Mouse (Mus musculus) limb, embryonic 14.5 days (tissue): Measurements from ENCODE around the gene Nme7. TPM values are rescaled to one million over a fixed set of nuclear protein-coding genes. Genes with fewer than 3 reads are reported as not detected.

Experiments
- ATAC-seq: fragments of 200-750 bp; cut with Nextera tagmentation; 2 replicates; pipeline ENCODE4 v1.8.0; 2017; ENCODE audit warnings: low read depth, moderate number of reproducible peaks, moderate TSS enrichment; ENCODE audit not compliant: low FRiP score
- DNase-seq: peaks from one replicate; pipeline ENCODE4 v3.0.0-alpha.2; 2015; ENCODE audit warnings: low spot score
- H3K27ac ChIP-seq: fragments of 300-500 bp; sonication (generic); replicated peaks from 2 replicates; pipeline ENCODE4 v1.5.1; 2014; ENCODE audit warnings: low read depth, mild to moderate bottlenecking, low read length, moderate library complexity, mixed read lengths
- H3K27me3 ChIP-seq: fragments of 300-500 bp; sonication (generic); 2 replicates; pipeline ENCODE4 v1.6.1; 2014; ENCODE audit warnings: low read length, mixed read lengths; ENCODE audit not compliant: control insufficient read depth, insufficient read depth
- H3K36me3 ChIP-seq: fragments of 300-500 bp; sonication (generic); 2 replicates; pipeline ENCODE4 v1.6.1; 2014; ENCODE audit warnings: mild to moderate bottlenecking, low read length, moderate library complexity, mixed read lengths; ENCODE audit not compliant: control insufficient read depth, insufficient read depth
- H3K4me1 ChIP-seq: fragments of 300-500 bp; sonication (generic); 2 replicates; pipeline ENCODE4 v1.6.1; 2014; ENCODE audit warnings: antibody characterized with exemption, low read length, mixed read lengths; ENCODE audit not compliant: control insufficient read depth, insufficient read depth
- H3K4me2 ChIP-seq: fragments of 300-500 bp; sonication (generic); replicated peaks from 2 replicates; pipeline ENCODE4 v1.6.1; 2014; ENCODE audit warnings: low read depth, mild to moderate bottlenecking, low read length, moderate library complexity; ENCODE audit not compliant: severe bottlenecking
- H3K4me3 ChIP-seq: fragments of 300-500 bp; sonication (generic); replicated peaks from 2 replicates; pipeline ENCODE4 v1.5.1; 2014; ENCODE audit warnings: low read length
- H3K9ac ChIP-seq: fragments of 300-500 bp; sonication (generic); 2 replicates; pipeline ENCODE4 v1.6.1; 2014; ENCODE audit warnings: mild to moderate bottlenecking, low read depth, low read length, moderate library complexity; ENCODE audit not compliant: severe bottlenecking
- H3K9me3 ChIP-seq: fragments of 300-500 bp; sonication (generic); 2 replicates; pipeline ENCODE4 v1.6.1; 2016; ENCODE audit warnings: low read length; ENCODE audit not compliant: control insufficient read depth
- POLR2A ChIP-seq: fragments of 200-500 bp; IDR thresholded peaks from 2 replicates; pipeline ENCODE4 v1.8.0; 2012; ENCODE audit warnings: inconsistent platforms, mild to moderate bottlenecking, moderate library complexity, borderline replicate concordance; ENCODE audit not compliant: insufficient read depth, insufficient read length; ENCODE audit errors: extremely low read depth
- WGBS: fragments of 180-500 bp; shearing (Covaris S2); extraction: QIAGEN DNeasy Blood & Tissue Kit; methylation state at CpG from one replicate; pipeline ENCODE4 v1.1.7; 2014; 5-methylcytosine and 5-hydroxymethylcytosine counted together
- polyA plus RNA-seq, 2 experiments: library from polyadenylated mRNA; depleted of rRNA in 1 of 2; stranded (reverse) in 1 of 2; unstranded in 1 of 2; fragments of >200 nt; fragmentation: Nextera tagmentation in 1 of 2; extraction: Ambion mirVana in 1 of 2; gene quantifications; 2 replicates each; pipeline versions ENCODE4 v1.2.1 to v1.2.3; 2012 to 2014

Nme7 gene
- polyA plus RNA-seq, 2 experiments = 22.1 to 31.2 TPM

- Histone ChIP-seq H3K27me3 (peaks cover 41% of the 10 kb centered on the region), H3K9ac (no peak overlapping the region), H3K4me2 (peak overlapping the region; percentile 80)
Measured at GRCm38 (mm10) chr1:164456731-164457130, 152.8 kb downstream of the Nme7 start.

GRCm38 (mm10) chr1:164457531-164458244, 153.8 kb downstream of the Nme7 start:
- DNase-seq = peak; percentile 47
- Histone ChIP-seq H3K9ac (peak overlapping the region; percentile 52), H3K9me3 (no peaks in the 10 kb centered on the region), H3K27me3 (peaks cover 41% of the 10 kb centered on the region), H3K4me2 (peak overlapping the region; percentile 80), H3K4me3 (peak overlapping the region; percentile 64), H3K4me1 (peaks cover 11% of the 10 kb centered on the region), H3K36me3 (no peaks in the 10 kb centered on the region), H3K27ac (peak overlapping the region; percentile 29; the same call in 1 of the 2 replicates)
- peak; percentile 91 for ATAC-seq
- WGBS = under 1% methylated on average over 48 of the region's 76 CpGs
- no peak for TF ChIP-seq POLR2A

More at GRCm38 (mm10) chr1:164456731-164457130, 152.8 kb downstream of the Nme7 start:
- Histone ChIP-seq H3K36me3 (no peaks in the 10 kb centered on the region), H3K27ac (no peak overlapping the region), H3K4me3 (peak overlapping the region; percentile 64), H3K4me1 (peaks cover 11% of the 10 kb centered on the region), H3K9me3 (no peaks in the 10 kb centered on the region)
- ATAC-seq (no peak), DNase-seq (no peak)
- no peak for TF ChIP-seq POLR2A
- 8% methylated on average over 8 of the region's 8 CpGs for WGBS

- ATAC-seq (peak; percentile 94), DNase-seq (peak; percentile 83)
- peaks cover 41% of the 10 kb centered on the region for H3K27me3 ChIP-seq
- H3K36me3 ChIP-seq = no peaks in the 10 kb centered on the region
- peak within 1 kb of the TSS; percentile 64 for H3K4me3 ChIP-seq
- no peaks in the 10 kb centered on the region for H3K9me3 ChIP-seq
- H3K27ac ChIP-seq = peak within 1 kb of the TSS; percentile 29; the same call in 1 of the 2 replicates
- H3K4me1 ChIP-seq = peaks cover 11% of the 10 kb centered on the region
- under 1% methylated on average over 15 of the region's 35 CpGs for WGBS
- peak within 1 kb of the TSS; percentile 52 for H3K9ac ChIP-seq
- peak within 1 kb of the TSS; percentile 80 for H3K4me2 ChIP-seq
- no peak for TF ChIP-seq POLR2A
Measured at GRCm38 (mm10) chr1:164458245-164458613, 154.3 kb downstream of the Nme7 start, which contains the start of gene Atp1b1. Gene Atp1b1, minus strand, starts transcription at chr1:164458355.

- H3K4me3 ChIP-seq = peak overlapping the region; percentile 64
- H3K9me3 ChIP-seq = no peaks in the 10 kb centered on the region
- H3K36me3 ChIP-seq = no peaks in the 10 kb centered on the region
- no peak overlapping the region for H3K9ac ChIP-seq
- peaks cover 11% of the 10 kb centered on the region for H3K4me1 ChIP-seq
- H3K27me3 ChIP-seq = peaks cover 41% of the 10 kb centered on the region
- H3K27ac ChIP-seq = no peak overlapping the region
- H3K4me2 ChIP-seq = peak overlapping the region; percentile 80
- peak; percentile 24; the same call in 1 of the 2 replicates for ATAC-seq
- WGBS = 4% methylated on average over 20 of the region's 22 CpGs
- TF ChIP-seq POLR2A = no peak
- no peak for DNase-seq
Measured at GRCm38 (mm10) chr1:164458621-164459051, 154.7 kb downstream of the Nme7 start.

- Histone ChIP-seq H3K27ac (no peak overlapping the region), H3K27me3 (peaks cover 41% of the 10 kb centered on the region), H3K4me1 (peaks cover 11% of the 10 kb centered on the region), H3K9me3 (no peaks in the 10 kb centered on the region), H3K9ac (no peak overlapping the region), H3K4me2 (no peak overlapping the region), H3K36me3 (no peaks in the 10 kb centered on the region), H3K4me3 (no peak overlapping the region)
- DNase-seq (no peak), ATAC-seq (no peak)
- no peak for TF ChIP-seq POLR2A
- WGBS = 57% methylated on average over 12 of the region's 12 CpGs
Measured at GRCm38 (mm10) chr1:164459127-164459905, 155.4 kb downstream of the Nme7 start.
